Mouse (Mus musculus): ENCODE data around the gene Mlxip.

Mlxip gene

DNA sequence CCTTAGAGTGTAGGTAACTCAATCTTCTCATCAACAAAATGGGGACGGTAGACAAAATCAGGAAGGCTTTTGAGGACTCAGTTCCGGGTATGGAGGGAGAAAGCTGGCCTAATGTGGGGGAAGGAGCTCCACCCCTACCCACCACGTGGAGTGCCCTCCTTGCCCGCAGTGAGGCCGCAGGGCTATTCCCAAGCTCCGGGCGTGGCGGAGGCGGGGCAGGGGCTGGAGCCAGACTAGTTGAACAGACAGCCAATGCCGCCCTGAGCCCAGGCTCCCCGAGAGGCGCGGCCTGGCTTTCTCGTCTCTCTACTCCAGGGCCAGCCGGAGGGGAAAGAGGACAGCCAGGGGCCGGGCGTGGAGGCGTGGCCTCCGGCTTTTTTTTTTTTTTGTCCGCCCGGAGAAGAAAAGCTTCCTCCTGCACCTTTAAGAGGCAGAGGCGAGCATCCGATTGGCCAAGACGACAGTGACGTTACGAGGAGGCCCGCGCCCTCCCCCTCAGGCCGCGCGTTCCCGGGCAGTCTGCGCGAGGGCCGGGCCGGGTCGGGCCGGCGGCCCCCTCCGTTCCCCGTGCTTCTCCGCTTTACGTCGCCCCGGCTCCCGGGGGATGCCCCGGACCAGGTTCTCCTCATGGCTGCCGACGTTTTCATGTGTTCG lies at the start of gene Mlxip:
Mlxip (plus strand) TSS at position 496 of the 654 bp plus-strand sequence.
- in situ Hi-C loops (cut with MseI, MboI) = no loop called here

DNA sequence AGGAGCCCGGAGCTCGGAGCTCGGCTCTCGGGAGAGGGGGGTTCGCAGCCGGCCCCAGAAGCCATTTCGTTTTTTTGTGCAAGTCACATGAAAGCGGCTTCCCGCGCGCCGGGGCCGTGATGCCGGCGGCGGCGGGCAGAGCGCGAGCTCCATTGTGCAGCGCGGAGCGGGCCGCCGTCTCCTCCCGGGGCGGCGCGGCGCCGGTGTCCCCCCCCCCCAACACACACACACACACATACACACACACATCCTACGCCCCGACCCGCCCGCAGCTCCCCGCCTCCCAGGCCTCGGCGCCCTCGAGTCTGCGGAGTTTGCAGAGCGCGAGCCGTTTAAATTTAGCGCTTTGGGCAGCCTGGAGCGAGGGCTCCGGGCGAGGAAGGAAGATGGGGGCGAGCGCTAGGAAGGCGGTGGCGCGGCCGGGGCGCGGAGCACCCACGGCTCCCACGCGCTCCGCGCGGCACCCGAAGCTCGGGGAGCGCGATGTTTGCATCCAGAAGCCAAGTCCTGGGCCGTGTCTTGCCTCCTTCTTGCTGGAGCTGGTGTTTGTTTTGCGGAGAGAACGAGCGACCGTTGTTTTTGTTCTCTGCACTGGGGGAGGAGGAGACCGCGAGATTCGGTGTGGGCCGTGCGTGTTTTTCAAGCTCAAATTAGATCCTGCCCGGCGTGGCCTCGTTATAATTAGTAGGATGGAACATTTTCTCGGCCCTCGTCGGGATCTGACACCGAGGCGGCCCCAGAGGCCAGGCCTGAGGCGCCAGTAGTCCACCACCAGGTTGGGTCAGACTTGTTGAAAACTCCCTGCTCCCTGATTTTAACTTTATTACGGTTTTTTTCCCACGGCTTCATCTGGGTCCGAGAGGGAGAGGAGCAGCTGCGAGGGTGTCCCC lies 49.4 kb upstream of the Mlxip start:
- in situ Hi-C loops (cut with MseI, MboI) = no loop called here

DNA sequence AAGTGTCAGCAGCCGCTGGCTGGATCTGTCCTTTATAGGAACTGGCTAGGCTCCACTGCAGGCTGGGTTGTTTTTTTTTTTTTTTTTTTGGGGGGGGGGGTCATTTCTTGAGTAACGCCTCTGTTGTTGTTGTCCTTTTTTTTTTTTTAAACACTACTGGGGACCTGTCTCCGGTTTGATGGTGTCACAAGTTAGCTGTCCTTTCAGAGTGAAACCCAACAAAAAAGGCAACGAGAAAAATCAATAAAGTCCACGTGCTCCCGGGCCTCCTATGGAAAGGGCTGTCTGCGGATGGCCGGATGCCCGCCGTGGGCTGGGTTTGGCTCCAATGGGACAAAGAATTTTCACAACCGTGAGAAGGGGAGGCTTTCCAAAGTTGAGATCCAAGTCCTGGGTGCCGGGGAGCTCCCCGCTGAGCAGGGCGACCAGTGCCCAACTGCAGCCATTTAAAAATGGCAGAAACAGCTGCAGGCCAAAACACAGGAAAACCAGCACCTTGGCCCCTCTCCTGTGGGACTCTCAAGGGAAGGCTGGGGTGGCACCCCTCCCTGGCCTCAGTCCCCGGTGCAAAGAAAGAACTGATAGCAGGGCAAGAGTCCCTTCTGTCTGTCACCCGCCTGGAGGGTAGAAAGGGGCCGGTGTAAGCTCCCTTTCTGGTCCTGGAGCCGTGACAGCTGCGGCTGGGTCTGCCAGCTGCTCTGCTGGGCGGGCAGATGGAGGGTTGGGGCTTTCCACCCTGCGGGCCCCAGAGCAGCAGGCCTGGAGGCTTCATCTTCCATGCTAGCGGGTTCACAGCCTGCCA lies 48.5 kb upstream of the Mlxip start:
- in situ Hi-C loops (cut with MseI, MboI) = no loop called here

DNA sequence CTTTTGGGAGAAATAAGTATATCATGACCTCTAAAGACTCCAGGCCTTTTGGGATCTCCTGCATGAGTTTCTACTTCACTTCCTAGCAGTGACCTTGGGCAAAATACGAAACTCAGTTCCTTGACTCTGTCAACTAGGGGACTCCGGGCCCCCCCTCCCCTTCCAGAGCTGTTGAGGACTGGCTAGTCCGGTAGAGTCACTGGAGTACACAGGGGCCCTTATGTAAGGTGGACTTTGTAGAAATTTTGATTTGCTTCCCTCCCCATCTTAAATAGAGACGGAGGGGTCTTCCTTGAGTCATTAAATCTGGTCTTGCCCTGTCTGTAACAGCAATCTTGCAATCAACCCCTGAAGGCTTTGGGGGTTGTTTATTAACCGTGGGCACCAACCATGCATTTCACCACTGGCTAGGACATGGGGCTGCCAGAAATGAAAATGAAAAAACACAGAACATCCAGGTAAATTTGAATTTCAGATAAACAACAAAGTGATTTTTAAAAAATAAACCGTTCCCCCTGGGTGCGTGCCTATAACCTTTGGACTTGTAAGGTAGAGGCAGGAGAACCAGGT lies 47.8 kb upstream of the Mlxip start:
- in situ Hi-C loops (cut with MseI, MboI) = no loop called here

DNA sequence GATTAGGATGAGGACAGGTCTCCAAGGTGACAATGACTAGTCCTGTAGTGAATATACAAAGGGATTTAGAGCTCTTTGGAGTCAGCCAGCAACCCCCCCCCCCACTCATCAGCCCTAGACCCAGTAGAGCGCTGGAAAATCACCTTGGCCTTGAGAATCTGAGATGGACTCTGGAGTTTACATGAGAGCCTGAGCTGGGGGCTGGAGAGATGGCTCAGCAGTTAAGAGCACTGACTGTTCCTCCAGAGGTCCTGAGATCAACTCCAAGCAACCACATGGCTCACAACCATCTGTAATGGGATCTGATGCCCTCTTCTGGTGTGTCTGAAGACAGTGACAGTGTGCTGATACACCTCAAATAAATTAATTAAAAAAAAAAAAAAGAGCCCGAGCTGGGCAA lies 46.6 kb upstream of the Mlxip start:
- in situ Hi-C loops (cut with MseI, MboI) = no loop called here

DNA sequence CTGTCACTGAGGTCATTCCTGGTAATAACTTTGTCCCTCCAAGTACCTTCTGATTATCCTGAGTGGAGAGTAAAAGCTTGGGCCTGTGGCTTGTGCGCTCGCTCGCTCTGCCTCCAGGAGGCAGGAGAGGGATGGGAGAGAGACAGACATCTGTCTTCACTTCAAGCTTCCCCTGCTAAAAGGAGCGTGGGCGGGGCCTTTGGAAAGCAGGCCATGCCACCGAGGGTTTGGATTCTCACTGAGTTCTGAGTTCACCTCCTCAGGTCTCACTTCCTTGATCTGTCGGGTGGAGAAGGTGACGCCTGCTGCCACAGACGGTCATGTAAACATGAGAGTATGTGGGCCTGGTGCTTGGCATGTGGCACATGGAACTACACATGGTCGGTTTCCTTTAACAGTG lies 44.2 kb upstream of the Mlxip start:
- in situ Hi-C loops (cut with MseI, MboI) = no loop called here

DNA sequence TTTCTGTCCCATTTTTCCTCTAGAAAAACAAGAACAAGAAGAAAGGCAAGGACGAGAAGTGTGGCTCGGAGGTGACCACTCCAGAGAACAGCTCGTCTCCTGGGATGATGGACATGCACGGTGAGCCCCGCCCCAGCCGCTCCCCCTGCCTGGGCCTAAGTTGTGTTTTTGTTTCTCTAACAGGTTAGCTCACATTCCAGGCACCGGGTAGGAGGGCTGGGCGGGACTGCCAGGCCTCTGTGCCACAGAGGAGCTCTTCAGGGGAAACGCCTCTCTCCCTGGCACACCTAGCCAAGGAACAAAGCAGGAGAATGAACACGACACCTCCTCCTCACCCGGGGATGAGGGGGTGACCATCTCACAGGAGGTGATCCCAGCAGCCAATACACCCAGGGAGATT lies 38.7 kb upstream of the Mlxip start:
- in situ Hi-C loops (cut with MseI, MboI) = no loop called here

DNA sequence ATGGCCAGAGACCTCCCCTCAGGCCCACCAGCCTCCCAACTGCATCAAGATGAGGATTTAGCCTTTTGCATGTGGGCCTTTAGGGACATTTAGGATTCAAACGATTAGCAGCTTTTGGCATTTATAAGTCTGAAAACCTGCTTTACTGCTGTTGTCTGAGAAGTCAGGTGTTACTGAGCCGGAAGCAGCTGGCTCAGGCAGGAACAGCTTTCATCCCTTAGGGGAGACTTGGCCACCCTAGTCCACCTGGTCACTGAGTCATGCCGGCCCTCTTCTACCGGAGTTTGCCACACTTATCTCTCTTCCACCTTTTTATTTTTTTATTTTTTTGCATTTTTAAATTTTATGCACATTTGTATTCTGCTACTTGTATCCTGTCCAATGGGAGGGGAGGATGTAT lies 37.3 kb upstream of the Mlxip start:
- in situ Hi-C loops (cut with MseI, MboI) = no loop called here

DNA sequence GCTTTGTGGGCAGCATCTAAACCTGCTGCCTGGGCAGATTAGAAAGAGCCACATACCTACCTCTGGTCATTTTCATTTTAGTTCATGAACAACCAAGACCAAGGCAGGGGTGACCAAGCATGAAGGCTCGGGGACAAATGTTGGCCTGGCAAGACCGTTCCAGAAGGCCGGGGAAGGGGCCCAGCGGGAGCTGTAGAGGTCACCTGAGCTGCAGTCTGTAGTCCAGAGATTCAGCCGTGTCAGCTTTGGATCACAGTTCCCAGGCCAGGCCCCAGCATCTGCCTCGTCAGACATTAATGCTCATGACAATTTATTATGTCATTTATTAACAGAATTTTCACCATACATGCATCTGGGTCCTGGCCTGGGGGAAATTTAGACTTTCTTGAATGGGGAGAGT lies 35.2 kb upstream of the Mlxip start:
- in situ Hi-C loops (cut with MseI, MboI) = no loop called here

DNA sequence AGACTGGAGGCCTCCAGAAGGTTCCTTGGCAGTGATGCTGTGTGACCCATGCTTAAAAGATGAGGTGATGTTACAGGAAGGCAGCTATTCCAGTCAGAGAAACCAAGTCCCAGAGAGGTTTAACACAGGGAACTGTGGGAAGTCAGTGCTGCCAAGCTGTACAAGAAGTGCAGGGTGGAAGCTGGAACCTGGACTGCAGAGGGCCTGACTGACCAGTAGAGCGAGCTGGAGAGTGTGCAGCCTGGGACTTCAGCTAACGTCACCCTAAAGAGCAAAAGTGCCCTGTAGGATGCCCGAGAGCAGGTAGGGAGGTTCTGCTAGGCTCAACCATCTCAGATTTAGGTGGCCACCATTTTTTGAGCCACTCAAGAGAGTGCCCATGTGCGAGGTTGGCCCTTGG lies 31.7 kb upstream of the Mlxip start:
- in situ Hi-C loops (cut with MseI, MboI) = no loop called here

DNA sequence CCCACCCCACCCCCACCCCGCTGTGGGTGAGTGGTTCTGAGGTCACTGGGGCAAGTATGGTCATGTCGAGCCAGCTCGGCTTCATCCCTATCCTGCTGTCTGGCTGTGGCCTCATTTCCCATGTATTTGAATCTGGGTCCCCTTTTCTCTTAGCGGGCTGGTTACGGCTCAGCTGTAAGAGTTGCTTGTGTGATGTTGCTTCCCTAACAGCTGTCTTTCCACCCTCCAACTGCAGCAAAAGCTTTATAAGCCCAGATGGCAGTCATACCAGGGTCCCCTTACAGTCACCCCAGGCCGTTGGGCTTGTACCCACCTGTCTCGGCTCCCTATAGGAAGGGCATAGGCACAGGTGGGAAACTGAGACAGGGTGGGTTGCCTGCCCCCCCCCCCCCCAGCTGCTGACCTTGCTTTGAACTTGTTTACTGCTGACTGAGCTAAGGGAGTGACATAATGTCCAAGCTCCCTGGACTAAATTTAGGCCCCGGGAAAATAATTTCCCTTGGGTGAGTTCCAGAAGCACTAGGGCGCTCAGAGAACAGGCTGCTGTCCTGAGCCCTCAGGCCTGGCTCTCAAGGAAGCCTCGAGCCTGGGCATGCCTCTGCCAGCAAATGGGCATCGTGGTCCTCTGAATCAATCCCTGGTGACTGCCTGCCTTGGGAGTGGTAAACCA lies 30.2 kb upstream of the Mlxip start:
- in situ Hi-C loops (cut with MseI, MboI) = no loop called here

DNA sequence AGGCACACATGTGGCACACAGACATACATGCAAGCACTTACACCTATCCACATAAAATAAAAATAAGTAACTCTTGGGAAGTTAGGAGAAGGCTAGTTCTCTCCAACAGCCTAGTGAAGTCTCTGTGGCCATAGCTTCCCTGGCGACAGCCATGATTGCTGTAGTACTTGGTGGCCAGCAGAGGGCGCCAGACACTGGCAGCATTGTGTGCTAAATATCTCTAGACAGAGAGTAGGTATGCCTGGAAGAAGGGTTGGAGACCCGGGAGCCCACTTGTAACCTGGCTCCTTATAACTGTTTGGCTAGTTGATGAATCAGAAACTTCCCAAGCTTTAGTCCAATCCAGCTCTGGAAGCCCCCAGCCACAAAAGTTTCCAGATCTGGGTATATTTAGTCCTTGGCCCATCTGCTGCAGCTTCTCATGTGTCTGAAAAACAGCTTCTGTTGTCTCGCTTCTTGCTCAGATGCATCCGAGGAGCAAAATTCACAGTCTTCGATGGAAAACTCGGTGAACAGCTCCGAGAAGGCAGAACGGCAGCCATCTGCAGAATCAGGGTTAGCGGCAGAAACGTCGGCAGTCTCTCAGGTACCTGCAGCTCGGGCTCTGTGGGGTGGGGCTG lies 25.6 kb upstream of the Mlxip start:
- in situ Hi-C loops (cut with MseI, MboI) = no loop called here

DNA sequence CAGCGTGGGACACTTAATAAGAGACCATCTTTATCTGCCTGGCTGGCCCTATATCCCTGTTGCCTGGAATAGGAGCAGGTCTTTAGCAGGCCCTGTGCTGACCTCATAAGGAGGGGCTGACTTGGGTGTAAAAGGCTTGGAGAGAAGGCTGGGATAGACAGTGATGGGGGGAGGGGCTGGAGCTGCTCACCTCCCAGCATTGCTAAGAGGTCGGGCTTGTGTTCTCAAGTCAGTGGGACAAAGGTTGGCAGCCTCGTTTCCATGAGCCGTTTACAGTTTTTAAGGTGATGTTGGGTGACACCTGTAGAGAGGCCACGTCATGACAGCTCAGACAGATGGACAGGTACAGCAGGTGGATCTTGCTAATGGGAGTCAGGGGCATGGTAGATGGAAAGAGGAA lies 24.5 kb upstream of the Mlxip start:
- in situ Hi-C loops (cut with MseI, MboI) = loop anchor here (5.0 to 10.0 kb wide), 2 partner anchors 65 to 72 kb away; no protein-coding TSS in a partner anchor

DNA sequence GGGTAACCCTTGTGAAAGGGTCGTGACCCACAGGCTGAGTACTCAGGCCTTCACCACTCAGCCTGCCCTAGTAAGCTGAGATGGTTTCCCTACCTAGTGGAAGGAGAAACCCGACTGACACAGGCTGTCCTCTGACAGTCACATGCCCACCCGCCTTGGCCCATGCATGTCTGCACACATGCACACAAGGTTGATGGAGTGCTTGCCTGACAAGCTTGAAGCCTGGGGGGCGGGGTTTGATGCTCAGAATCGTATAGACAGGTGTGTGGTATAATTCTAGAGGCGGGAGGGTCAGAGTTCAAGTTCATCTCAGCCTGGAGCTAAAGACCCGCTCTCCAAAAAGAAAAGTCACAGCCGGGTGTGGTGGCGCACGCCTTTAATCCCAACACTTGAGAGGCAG lies 19.3 kb upstream of the Mlxip start:
- in situ Hi-C loops (cut with MseI, MboI) = loop anchor here in 1 of 2 experiments (10.0 kb wide), 1 partner anchor 60 kb away; no protein-coding TSS in a partner anchor

DNA sequence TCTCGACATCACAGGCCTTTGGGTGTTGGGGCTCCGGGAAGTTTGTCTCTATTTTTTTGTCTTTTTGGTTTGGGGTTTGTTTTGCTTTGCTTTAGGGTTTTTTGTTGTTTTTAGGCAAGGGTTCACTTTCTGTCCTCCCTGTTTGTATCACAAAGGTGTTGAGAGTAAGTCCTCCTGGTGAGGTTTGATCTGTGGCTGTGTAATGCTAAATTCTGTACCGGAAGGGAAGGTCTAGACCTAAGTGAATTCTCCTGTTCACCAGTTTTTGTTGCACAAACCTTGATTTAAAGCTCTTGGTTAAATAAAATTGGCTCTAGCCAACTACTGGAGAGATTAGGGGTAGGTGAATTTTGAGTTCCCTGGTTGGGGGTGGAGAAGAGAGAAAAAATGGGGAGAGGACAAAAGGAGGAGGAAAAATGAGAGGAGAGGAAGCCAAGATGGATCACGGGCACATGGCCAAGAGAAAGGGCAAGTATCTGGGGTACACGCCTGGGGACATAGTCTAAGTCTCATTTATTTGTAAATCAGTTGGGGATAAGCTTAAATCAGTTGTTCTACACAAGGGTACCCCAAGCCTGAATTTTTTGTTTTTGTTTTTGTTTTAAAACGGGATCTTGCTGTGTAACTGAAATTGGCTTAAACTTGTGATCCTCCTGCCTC lies 18.7 kb upstream of the Mlxip start:
- in situ Hi-C loops (cut with MseI, MboI) = loop anchor here in 1 of 2 experiments (10.0 kb wide), 1 partner anchor 59 kb away; no protein-coding TSS in a partner anchor

DNA sequence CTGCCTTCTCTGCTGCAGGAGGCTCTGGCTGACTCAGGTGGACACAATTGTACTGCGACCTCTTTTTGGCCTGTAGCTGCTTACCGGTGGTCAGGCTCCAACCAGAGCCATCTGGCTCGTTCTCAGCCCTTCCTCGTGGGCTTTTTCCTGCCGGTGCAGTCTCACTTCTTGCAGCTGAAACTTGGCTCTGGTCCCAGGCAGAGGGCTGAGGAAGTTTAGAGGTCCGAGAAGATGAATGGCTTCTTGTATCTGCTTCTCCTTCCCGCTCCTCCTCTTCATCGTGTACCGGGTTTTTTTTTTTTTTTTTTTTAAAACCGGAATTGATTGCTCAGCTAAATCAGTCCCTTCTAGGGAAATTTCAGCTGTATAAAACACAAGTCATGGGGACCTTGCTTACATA lies 18.0 kb upstream of the Mlxip start:
- in situ Hi-C loops (cut with MseI, MboI) = loop anchor here in 1 of 2 experiments (10.0 kb wide), 1 partner anchor 58 kb away; no protein-coding TSS in a partner anchor

DNA sequence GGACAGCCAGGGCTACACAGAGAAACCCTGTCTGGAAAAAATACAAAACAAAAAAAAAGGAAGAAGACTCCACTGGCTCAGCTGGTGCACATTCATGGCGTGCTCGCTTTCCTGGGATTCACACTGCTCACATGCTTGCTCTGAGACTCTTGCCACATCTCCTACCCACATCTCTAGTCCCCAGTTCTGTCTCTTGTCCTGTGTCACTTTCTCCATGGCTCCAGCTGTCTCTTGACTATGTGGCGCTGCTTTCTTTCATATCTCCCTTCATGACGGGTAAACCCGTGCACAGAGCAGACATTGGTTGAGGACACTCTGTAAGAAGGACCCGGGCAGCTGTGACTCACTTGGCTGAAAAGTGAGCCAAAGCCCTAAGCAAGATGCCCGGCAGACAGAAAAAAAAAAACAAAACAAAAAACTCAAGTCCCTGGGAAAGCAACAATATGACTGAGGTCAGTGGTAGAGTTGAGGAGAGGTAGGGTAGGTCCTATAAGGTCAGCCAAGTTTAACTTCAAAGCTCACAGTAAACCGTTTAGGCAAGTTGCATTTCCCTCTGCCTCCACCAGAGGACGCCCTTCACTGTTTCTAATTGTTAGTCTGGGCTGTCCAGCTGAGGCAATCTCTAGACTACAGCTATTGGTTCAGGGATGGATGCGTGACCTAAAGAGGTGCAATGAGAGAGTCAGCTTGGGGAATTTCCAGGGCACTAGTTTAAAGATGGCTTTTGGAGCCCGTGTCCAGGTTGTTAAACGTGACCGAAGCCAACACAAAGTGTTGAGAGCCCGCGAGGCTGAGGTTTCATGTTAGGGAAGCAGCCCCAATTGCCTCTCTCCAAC lies 17.3 kb upstream of the Mlxip start:
- in situ Hi-C loops (cut with MseI, MboI) = loop anchor here in 1 of 2 experiments (10.0 kb wide), 1 partner anchor 57 kb away; no protein-coding TSS in a partner anchor

DNA sequence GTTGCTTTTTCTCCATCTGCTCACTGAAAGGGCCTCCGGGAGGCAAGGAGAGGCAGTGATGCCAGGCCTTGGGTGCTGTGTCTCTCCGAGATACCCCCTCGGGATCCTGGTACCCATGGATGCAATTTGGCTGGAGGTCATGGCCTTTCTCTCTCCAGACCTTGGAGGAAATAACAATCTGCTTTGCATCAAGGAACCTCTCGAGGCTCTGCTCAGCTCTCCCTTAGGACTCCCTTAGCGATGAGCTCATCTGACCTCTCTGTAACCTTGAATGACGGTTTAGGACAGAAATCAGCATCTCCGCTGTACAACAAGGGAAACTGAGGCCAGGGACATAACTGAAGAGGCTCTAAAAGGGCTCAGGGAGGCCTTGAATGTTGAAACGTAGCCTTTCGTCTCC lies 15.9 kb upstream of the Mlxip start:
- in situ Hi-C loops (cut with MseI, MboI) = loop anchor here in 1 of 2 experiments (10.0 kb wide), 1 partner anchor 56 kb away; no protein-coding TSS in a partner anchor

DNA sequence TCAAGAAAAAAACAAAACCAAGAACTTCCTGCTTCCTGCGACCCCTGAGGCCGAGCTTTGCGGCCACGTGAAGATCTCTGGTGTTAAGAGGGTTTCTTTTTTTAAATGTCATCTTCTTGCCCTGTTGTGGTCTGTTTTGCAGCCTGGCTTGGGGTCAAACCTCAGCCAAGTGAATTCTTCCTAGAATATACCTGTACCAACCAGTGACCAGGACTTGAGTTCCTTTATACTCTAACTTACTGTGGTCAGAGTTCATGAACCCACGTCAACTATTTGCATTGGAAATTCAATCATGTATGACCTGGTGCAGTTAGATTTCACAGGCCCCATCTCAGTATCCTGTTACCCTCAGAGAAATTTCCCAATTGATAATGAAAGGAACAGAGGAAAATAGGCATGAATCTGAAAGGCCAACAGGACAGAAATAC lies 15.1 kb upstream of the Mlxip start:
- in situ Hi-C loops (cut with MseI, MboI) = loop anchor here in 1 of 2 experiments (10.0 kb wide), 1 partner anchor 55 kb away; no protein-coding TSS in a partner anchor

Data from mouse trophoblast stem cell (cell line).